Mouse (Mus musculus): Measurements from ENCODE around the gene Fis1. TPM values are rescaled to one million over a fixed set of nuclear protein-coding genes. Genes with fewer than 3 reads are reported as not detected.
A peak's percentile ranks its signal among the peaks of the same experiment; 100 is the strongest.

Gene Fis1
- polyA plus RNA-seq, 1 experiment = 433 TPM

DNA sequence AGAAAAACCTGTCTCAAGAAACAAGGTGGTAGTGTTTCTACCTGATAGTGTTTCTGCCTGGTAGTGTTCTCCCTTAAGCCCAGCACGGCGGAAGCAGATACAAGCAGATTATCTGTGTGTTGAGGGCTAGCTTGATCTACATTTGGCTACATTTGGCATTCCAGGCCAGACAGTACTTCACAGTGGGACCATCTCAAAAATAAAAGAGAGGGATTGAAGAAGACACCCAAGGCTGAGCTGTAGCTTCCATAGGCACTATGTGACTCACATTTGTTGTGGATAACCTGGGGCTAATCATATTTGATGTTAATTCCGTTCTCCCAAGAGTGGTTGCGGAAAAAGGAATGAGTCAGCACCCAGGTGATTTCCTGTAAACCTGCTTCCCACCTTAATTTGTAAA lies 922 bp upstream of the Fis1 start:
- no peak overlapping the region for H3K27ac ChIP-seq (ENCODE audit: insufficient read depth, low read length)
- peaks cover 7% of the 10 kb centered on the region; the same call in 1 of the 2 replicates for H3K4me1 ChIP-seq (ENCODE audit: control insufficient read depth, insufficient read depth, low read length)
- TF ChIP-seq CTCF (IDR thresholded peaks at IDR 0.05; ENCODE audit: extremely low read depth, insufficient read depth, low read length) = no peak
- TF ChIP-seq POLR2A (IDR thresholded peaks at IDR 0.05; ENCODE audit: extremely low read depth, insufficient read depth, low read length) = no peak
- H3K4me3 ChIP-seq (ENCODE audit: insufficient read depth, low read length) = no peak overlapping the region

DNA sequence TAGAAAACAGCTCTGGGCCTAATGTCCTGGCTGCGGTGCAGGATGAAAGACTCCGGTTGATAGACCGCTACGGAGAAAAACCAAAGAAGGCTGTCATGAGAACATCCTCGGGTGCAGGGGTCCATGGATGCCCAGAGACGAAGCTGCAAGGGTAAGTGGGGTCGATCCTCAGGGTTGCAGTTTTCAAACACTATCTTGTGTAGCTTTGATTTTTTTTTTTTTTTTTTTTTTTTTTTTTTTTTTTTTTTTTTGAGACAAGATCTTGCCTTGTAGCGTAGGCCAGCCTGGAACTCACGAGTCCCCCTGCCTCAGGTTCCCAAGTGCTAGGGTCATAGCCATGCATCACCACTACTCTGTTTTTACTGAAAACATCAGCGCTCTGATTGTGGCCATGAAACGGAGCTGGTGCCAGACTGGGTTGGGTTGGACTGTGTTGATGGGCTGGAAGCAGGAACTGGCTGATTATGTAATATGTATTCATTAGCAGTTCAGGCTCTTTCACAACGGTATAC lies 421 bp downstream of the Fis1 start:
- H3K4me1 ChIP-seq (ENCODE audit: control insufficient read depth, insufficient read depth, low read length) = peaks cover 7% of the 10 kb centered on the region
- H3K4me3 ChIP-seq (ENCODE audit: insufficient read depth, low read length) = peak overlapping the region; percentile 92
- no peak overlapping the region for H3K27ac ChIP-seq (ENCODE audit: insufficient read depth, low read length)
- no peak for TF ChIP-seq CTCF (IDR thresholded peaks at IDR 0.05; ENCODE audit: extremely low read depth, insufficient read depth, low read length)
- peak; percentile 57; the same call in 1 of the 2 replicates for TF ChIP-seq POLR2A (IDR thresholded peaks at IDR 0.05; ENCODE audit: extremely low read depth, insufficient read depth, low read length)

DNA sequence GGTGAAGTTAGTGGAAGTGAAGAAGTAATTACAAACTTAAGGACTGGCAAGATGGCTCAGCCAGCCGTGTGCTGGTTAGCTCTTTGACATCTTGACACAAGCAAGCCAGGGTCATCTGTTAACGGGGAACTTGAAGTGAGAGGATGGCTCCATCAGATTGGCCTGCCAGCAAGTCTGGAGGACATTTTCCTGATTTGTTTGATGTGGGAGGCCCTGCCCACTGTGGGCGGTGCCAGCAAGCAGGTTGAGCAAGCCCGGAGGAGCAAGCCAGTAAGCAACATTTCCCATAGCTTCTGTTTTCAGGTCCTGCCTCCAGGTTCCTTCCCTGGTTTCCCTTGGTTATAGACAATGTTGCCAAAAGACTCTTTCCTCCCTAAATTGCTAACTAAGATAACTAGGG lies 2.5 kb downstream of the Fis1 start:
- no peak for TF ChIP-seq CTCF (IDR thresholded peaks at IDR 0.05; ENCODE audit: extremely low read depth, insufficient read depth, low read length)
- TF ChIP-seq POLR2A (IDR thresholded peaks at IDR 0.05; ENCODE audit: extremely low read depth, insufficient read depth, low read length) = no peak
- Histone ChIP-seq H3K27ac (ENCODE audit: insufficient read depth, low read length) (no peak overlapping the region), H3K4me1 (ENCODE audit: control insufficient read depth, insufficient read depth, low read length) (peaks cover 9% of the 10 kb centered on the region), H3K4me3 (ENCODE audit: insufficient read depth, low read length) (no peak overlapping the region)

GRCm38 (mm10) chr5:136957250-136957649 lies 4.2 kb downstream of the Fis1 start:
- Histone ChIP-seq H3K4me3 (ENCODE audit: insufficient read depth, low read length) (no peak overlapping the region), H3K4me1 (ENCODE audit: control insufficient read depth, insufficient read depth, low read length) (peaks cover 9% of the 10 kb centered on the region), H3K27ac (ENCODE audit: insufficient read depth, low read length) (no peak overlapping the region)
- TF ChIP-seq POLR2A (IDR thresholded peaks at IDR 0.05; ENCODE audit: extremely low read depth, insufficient read depth, low read length) = no peak

GRCm38 (mm10) chr5:136958991-136959605 lies 6.0 kb downstream of the Fis1 start:
- H3K27ac ChIP-seq (ENCODE audit: insufficient read depth, low read length) = no peak overlapping the region
- H3K4me3 ChIP-seq (ENCODE audit: insufficient read depth, low read length) = no peak overlapping the region
- TF ChIP-seq CTCF (IDR thresholded peaks at IDR 0.05; ENCODE audit: extremely low read depth, insufficient read depth, low read length) (no peak), POLR2A (IDR thresholded peaks at IDR 0.05; ENCODE audit: extremely low read depth, insufficient read depth, low read length) (no peak)
- peaks cover 9% of the 10 kb centered on the region for H3K4me1 ChIP-seq (ENCODE audit: control insufficient read depth, insufficient read depth, low read length)

DNA sequence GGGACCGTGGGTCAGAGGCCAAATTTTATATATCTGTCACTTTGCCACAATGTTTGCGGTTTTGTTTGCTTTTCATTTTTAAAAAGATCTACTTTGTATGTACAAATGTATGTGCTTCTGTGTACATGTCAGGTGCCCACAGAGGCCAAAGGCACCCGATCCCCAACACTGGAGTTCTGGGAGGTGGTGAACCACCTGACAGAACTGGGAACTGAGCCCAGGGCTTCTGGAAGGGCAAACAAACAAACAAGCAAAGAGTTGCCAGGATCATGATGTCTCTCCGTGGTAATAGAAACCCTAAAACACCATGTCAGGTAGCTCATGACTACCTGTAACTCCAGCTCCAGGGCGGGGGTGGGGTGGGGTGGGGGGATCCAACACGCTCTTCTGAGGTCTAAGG lies 7.0 kb downstream of the Fis1 start:
- Histone ChIP-seq H3K4me3 (ENCODE audit: insufficient read depth, low read length) (no peak overlapping the region), H3K4me1 (ENCODE audit: control insufficient read depth, insufficient read depth, low read length) (peaks cover 7% of the 10 kb centered on the region), H3K27ac (ENCODE audit: insufficient read depth, low read length) (no peak overlapping the region)
- TF ChIP-seq CTCF (IDR thresholded peaks at IDR 0.05; ENCODE audit: extremely low read depth, insufficient read depth, low read length) = no peak
- TF ChIP-seq POLR2A (IDR thresholded peaks at IDR 0.05; ENCODE audit: extremely low read depth, insufficient read depth, low read length) = no peak

DNA sequence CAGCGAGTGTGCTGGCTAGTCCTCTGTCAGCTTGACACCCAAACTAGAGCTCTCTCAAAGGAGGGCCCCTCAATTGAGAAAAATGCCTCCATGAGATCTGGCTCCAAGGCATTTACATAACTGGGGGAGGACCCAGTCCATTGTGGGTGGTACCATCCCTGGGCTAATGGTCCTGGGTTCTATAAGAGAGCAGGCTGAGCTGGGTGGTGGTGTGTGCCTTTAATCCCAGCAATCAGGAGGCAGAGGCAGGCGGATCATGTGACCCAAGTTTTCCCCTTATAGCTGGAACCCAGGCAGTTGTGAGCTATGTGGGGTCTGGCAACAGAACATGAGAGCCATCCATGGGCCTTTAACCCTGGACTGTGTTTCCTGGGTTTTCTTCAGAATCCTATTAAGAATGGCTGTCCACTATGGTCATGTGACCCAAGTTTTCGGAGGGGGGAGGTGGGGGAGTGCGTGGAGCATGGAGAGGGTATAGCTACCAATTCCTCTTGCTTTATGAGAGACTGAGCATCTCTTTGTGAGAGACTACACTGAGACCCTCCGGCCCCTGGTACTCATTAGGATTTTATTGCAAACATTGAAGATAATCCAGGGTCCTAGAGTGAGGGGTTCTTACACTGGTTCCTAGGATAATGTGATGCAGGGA lies 8.4 kb downstream of the Fis1 start:
- Histone ChIP-seq H3K4me1 (ENCODE audit: control insufficient read depth, insufficient read depth, low read length) (peaks cover 4% of the 10 kb centered on the region), H3K27ac (ENCODE audit: insufficient read depth, low read length) (peak overlapping the region; percentile 87; the same call in 1 of the 2 replicates), H3K4me3 (ENCODE audit: insufficient read depth, low read length) (peak overlapping the region; percentile 63; the same call in 1 of the 2 replicates)
- TF ChIP-seq POLR2A (IDR thresholded peaks at IDR 0.05; ENCODE audit: extremely low read depth, insufficient read depth, low read length) = no peak
- no peak for TF ChIP-seq CTCF (IDR thresholded peaks at IDR 0.05; ENCODE audit: extremely low read depth, insufficient read depth, low read length)

GRCm38 (mm10) chr5:136961983-136962461 lies 8.9 kb downstream of the Fis1 start:
- Histone ChIP-seq H3K4me1 (ENCODE audit: control insufficient read depth, insufficient read depth, low read length) (peaks cover 2% of the 10 kb centered on the region), H3K27ac (ENCODE audit: insufficient read depth, low read length) (peak overlapping the region; percentile 87), H3K4me3 (ENCODE audit: insufficient read depth, low read length) (peak overlapping the region; percentile 63)
- TF ChIP-seq POLR2A (IDR thresholded peaks at IDR 0.05; ENCODE audit: extremely low read depth, insufficient read depth, low read length) = peak; percentile 86; the same call in 1 of the 2 replicates
- no peak for TF ChIP-seq CTCF (IDR thresholded peaks at IDR 0.05; ENCODE audit: extremely low read depth, insufficient read depth, low read length)

- TF ChIP-seq POLR2A (IDR thresholded peaks at IDR 0.05; ENCODE audit: extremely low read depth, insufficient read depth, low read length) (peak; percentile 5; the same call in 1 of the 2 replicates), CTCF (IDR thresholded peaks at IDR 0.05; ENCODE audit: extremely low read depth, insufficient read depth, low read length) (peak; percentile 79)
- H3K27ac ChIP-seq (ENCODE audit: insufficient read depth, low read length) = peak overlapping the region; percentile 87
- peaks cover 2% of the 10 kb centered on the region for H3K4me1 ChIP-seq (ENCODE audit: control insufficient read depth, insufficient read depth, low read length)
- H3K4me3 ChIP-seq (ENCODE audit: insufficient read depth, low read length) = peak overlapping the region; percentile 63
Observed at GRCm38 (mm10) chr5:136962501-136962900, 9.4 kb downstream of the Fis1 start.
